Mouse (Mus musculus) adrenal gland, adult 2 months (tissue): ENCODE data around the gene Fam227a. TPM values are rescaled to one million over a fixed set of nuclear protein-coding genes. Genes with fewer than 3 reads are reported as not detected.

Experiments used
- DNase-seq: peaks from one replicate; pipeline ENCODE4 v3.0.0; 2021
- microRNA-seq, 2 experiments: library from miRNA; unstranded; fragments of <30 nt; microRNA quantifications; one replicate each; pipeline ENCODE4 v1.2.0; 2021
- polyA plus RNA-seq: library from polyadenylated mRNA; depleted of rRNA; stranded (reverse); fragments of >200 nt; gene quantifications from 2 replicates; pipeline ENCODE4 v1.2.3, GENCODE M21; 2012; rRNA removed
- total RNA-seq, 2 experiments: library from RNA; stranded (reverse); gene quantifications; 2 replicates each; pipeline ENCODE4 v1.2.3; 2021

Gene Fam227a
- total and polyA plus RNA-seq, 3 experiments: 0.43 to 1.6 (median 1.3) TPM

GRCm38 (mm10) chr15:79616729-79617128 is 42.0 kb downstream of the Fam227a start:
- DNase-seq: no peak

DNA sequence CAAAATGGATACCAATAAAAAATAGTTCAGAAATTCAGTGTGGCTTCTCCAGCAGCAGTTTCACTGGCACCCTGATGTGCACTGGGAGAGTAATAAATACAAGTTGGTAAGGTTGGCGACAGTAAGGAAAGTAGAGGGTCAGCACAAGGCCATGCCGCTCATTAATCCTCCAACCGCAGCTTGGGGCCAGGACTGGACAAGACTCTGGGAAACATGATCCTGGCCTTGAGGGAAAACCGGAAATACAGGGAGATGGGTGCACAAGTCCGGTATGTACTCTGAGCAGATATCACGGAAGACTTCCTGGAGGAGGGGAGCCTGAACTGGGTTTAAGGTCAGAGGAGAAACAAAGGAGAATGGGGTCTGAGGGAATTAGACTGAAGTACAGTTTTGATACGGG is 43.3 kb downstream of the Fam227a start:
- peak; percentile 13 for DNase-seq

DNA sequence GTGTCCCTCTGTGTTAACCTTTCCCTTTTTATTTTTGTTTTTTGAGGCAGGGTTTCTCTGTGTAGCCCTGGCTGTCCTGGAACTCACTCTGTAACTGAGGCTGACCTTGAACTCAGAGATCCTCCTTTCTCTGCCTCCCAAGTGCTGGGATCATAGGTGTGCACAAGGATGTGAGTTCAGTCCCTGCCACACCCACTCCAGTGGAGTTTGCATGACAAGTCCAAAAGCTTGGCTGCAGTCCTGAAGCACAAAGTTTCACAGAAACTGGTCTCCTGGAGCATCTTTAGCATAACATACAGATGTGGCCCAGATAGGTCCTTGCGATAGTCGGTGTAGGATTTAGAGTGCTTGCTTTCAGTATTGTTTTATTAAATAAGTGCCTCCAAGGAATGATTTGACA is 49.5 kb downstream of the Fam227a start:
- DNase-seq: no peak

GRCm38 (mm10) chr15:79608214-79608613 is 50.5 kb downstream of the Fam227a start:
- no peak for DNase-seq

DNA sequence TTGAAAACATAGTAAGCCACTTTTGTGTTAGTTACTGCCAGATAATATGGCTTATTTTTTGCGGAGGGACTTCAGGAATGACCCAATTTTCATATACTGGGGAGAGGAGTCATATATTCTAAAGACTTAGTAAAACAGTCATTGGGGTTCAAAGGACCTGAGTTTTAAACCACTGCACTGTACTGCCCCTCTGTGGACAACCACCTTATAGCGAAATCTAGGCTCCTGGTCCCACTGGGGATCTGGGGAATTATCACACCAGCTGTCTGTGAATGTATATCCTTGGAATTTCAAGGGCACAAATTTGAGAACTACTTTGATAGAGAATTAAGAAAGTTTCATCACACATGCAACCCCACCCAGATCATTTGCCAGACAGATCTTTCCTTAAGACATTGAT is 51.0 kb downstream of the Fam227a start:
- peak; percentile 30 for DNase-seq

DNA sequence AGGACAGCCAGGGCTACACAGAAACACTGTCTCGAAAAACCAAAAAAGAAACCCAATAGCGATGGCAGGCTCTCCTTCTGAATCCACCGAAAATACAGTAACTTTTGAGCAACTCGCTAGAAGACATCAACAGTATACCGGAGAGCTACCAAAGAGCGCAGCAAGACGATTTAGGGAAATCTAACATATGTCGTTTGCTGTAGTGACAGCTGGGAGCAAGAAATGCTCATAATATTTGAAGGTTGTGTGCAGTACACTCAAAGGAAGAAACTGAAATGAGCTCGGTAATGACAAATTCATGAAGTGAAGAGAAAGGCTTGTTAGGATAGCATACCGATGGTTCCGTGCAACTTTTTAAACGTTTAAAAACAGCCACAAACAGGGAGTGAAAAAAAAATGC is 52.6 kb downstream of the Fam227a start:
- no peak for DNase-seq

DNA sequence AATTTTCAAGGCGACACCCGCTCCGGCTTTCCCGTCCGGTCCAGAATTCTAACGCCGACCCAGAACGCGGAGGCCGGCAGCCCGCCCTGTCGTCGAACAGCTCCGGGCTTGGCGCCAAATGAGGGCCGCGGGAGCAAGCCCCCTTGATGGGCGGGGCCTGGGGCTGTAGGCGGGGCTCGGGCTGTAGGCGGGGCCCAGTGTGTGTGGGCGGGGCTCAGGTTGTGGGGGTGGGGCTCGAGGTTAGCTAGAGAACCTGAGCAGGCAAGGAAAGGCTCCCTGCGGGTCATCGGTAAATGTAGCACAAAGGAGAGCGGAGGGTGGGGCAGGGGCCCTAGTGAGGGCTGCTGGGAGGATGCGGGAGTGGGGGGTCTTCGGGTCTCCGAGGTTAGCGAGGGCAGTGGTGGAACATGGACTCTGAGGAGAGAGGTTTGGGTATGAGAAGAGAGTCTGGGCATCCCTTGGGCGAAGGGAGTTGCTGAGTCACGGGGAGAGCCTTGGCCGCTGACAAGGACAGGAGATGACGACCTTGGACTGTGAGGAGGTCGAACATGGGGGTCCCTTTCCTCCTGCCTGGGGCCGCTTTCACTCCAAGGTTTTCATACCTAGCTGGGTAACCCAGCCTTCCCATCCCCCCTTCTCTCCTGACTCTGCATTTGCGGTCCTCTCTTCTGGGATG is 53.6 kb downstream of the Fam227a start, which contains the start of gene Dmc1:
Gene Dmc1 (minus strand): TSS at position 120 of the 676 bp plus-strand sequence.
- peak; percentile 59 for DNase-seq

GRCm38 (mm10) chr15:79600176-79600575 is 58.6 kb downstream of the Fam227a start:
- DNase-seq: no peak

DNA sequence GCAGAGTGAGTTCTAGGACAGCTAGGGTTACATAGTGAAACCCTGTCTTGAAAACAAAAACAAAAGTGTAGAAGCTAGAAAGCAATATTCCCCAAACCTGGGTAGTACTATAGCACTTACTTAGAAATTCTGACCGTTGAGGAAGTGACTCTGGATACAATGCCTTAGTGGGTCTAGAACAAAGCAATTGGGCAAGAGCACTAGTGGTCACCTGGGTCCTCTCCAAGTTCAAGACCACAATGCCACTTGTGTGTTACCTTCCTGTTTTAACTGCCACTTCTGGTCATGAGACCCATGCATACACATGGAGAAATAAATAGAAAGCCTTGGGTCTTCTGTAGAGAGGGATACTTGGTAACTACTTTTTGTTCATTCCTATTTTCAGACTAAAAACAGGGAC is 60.0 kb downstream of the Fam227a start:
- DNase-seq: no peak

- no peak for DNase-seq
Measured at GRCm38 (mm10) chr15:79581581-79581980, 77.2 kb downstream of the Fam227a start.

DNA sequence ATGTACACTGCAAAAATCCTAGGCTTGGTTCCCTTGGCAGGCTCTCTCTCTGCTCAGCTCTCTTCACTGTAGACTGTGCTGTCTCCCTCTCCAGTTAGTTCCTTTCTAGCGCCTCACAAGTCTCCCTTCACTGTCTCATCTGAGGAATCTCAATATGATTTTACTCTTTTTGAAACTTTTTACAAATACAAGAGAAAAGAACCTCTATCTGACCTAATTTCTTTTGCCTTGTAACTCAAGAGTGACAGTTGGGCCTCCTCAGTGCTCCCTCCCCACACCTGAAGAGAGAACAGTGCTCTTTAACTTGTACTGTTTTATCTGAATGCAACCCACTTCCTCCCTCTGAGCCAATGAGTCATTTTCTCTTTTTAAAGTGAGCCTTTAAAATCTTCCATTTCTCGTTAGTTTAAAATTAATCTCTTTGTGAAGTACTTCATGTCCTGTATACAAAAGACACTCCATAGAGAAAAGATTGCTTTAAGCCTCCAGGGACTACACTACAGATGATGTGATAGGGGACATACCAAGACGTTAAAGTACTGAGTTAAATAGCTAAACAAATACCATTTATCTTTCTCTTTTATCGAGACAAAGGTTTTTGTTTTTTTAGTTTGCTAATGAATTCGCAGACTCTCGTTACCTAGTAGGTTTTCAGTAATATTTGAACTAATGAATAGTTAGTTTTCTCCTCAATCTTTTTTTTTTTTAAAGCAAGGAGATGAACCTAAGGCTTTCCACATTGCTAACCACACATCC is 80.9 kb downstream of the Fam227a start:
- no peak for DNase-seq

DNA sequence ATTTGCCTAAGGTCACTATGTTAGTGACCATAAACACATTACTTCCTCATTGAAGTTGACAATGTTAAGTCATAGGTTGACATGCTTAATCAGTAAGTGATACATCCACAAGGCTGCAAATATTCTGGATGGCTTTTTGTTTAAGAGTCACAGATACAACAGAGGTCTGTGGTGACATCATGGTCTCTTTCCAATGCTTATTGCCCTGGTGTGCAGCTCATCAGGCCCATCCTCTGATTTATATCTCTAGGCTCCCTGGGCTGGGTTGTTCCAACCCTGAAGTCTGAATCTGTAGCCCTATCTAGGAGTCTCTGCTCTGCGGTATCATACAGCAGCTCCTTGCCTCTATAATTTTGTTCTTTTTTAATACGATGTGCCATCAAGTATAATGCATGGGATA is 81.8 kb downstream of the Fam227a start:
- no peak for DNase-seq

DNA sequence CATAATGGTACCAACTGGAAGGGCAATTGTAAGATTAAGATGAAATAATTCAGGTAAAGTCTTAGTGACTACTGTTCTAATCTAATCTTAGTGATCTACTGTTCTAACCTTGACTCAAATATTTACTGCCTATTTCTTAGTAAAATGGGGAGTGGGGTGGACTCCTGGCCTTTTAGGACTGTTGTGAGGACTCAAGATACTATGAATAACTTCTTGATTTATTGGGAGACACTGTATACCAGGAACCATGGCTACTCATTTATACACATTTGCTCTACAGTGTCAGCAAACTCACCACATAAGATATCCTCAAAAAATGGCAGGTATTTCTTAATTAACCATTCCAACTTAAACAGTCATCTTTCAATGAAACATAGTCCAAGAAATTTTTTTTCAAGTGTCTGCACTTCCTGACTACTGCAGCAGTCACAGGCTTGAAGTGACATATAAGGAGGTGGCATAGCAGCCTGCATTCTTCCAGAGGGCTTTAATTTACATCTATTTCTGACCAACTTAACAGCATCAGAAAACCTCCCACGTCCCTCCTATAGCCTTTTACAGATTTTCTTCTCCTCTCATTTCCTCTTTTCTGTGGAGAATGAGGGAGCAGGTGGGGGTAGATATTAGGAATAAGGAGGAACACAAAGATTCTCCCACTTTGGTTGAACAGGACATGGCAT is 83.1 kb downstream of the Fam227a start:
- DNase-seq: no peak

GRCm38 (mm10) chr15:79562417-79562816 is 96.3 kb downstream of the Fam227a start:
- DNase-seq: no peak

DNA sequence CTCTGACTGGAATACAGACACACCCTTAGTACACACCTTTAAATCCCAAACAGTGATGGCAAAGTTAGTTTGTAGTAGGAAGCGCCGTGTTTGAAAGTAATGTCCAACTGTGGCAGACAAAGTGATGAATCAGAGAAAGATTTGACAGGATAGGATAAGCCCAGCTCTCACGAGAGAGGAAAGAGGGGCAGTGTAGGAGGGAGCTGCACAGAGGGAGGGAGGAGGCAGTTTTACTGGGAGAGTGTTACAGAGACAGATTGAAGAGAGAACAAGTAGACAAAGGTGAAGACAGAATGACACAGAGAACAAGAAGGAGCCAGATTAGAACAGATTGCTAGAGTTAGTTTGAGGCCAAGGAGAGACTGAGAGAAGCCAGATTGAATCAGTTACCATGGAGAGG is 99.1 kb downstream of the Fam227a start:
- no peak for DNase-seq

Small RNA genes within 50 kb of the gene (microRNA-seq; reads per million reads assigned to microRNA genes)
- gene Gm27903: 0 reads per million in 2 experiments

Other genes with a start within 250 kb of the Fam227a start
- 10 to 100 TPM; 74.6 to 87.7 TPM for gene Csnk1e, start 203.4 kb downstream of the Fam227a start, total RNA-seq
- gene Csnk1e, start 203.4 kb downstream of the Fam227a start, polyA plus RNA-seq: 59.2 and 65.3 TPM in 2 replicates
- gene Kcnj4, start 153.7 kb downstream of the Fam227a start, total RNA-seq: 1 to 10 TPM in 1 of 2 experiments, under 1 TPM in 1; 0.20 to 6.3 TPM
- gene Kcnj4, start 153.7 kb downstream of the Fam227a start, polyA plus RNA-seq: 0.36 and 3.8 TPM in 2 replicates
- 1 to 10 TPM; 1.9 to 4.1 TPM for gene Kdelr3, start 142.5 kb downstream of the Fam227a start, total RNA-seq
- gene Kdelr3, start 142.5 kb downstream of the Fam227a start, polyA plus RNA-seq: 2.9 and 3.1 TPM in 2 replicates
- gene Ddx17, start 112.2 kb downstream of the Fam227a start, total RNA-seq: 100 to 1,000 TPM; 230 to 248 TPM
- gene Ddx17, start 112.2 kb downstream of the Fam227a start, polyA plus RNA-seq: 245 and 257 TPM in 2 replicates
- gene Dmc1, start 53.8 kb downstream of the Fam227a start, total RNA-seq: 1 to 10 TPM in 1 of 2 experiments, under 1 TPM in 1; 0.86 to 2.0 TPM
- 0.08 and 0.25 TPM in 2 replicates for gene Dmc1, start 53.8 kb downstream of the Fam227a start, polyA plus RNA-seq
- gene Cby1, start 243 bp upstream of the Fam227a start, total RNA-seq: 10 to 100 TPM; 14.0 to 26.9 TPM
- gene Cby1, start 243 bp upstream of the Fam227a start, polyA plus RNA-seq: 6.9 and 13.2 TPM in 2 replicates
- 100 to 1,000 TPM in 1 of 2 experiments, 10 to 100 TPM in 1; 93.3 to 114 TPM for gene Tomm22, start 11.9 kb upstream of the Fam227a start, total RNA-seq
- 11.0 and 13.7 TPM in 2 replicates for gene Tomm22, start 11.9 kb upstream of the Fam227a start, polyA plus RNA-seq
- 10 to 100 TPM; 29.1 to 30.1 TPM for gene Josd1, start 29.0 kb upstream of the Fam227a start, total RNA-seq
- 33.8 and 38.2 TPM in 2 replicates for gene Josd1, start 29.0 kb upstream of the Fam227a start, polyA plus RNA-seq
- 10 to 100 TPM; 29.2 to 32.5 TPM for gene Gtpbp1, start 31.9 kb upstream of the Fam227a start, total RNA-seq
- 26.4 and 29.8 TPM in 2 replicates for gene Gtpbp1, start 31.9 kb upstream of the Fam227a start, polyA plus RNA-seq
- gene Sun2, start 83.6 kb upstream of the Fam227a start, total RNA-seq: 10 to 100 TPM; 46.9 to 77.9 TPM
- gene Sun2, start 83.6 kb upstream of the Fam227a start, polyA plus RNA-seq: 86.8 and 92.5 TPM in 2 replicates
- gene Dnal4, start 118.9 kb upstream of the Fam227a start, total RNA-seq: 10 to 100 TPM; 13.9 to 24.8 TPM
- 39.9 and 43.0 TPM in 2 replicates for gene Dnal4, start 118.9 kb upstream of the Fam227a start, polyA plus RNA-seq
- 1 to 10 TPM; 4.4 to 7.9 TPM for gene Nptxr, start 145.8 kb upstream of the Fam227a start, total RNA-seq
- 5.5 and 6.3 TPM in 2 replicates for gene Nptxr, start 145.8 kb upstream of the Fam227a start, polyA plus RNA-seq
- gene Npcd, start 175.3 kb upstream of the Fam227a start, total RNA-seq: 1 to 10 TPM; 1.2 to 2.0 TPM
- 13.4 and 14.6 TPM in 2 replicates for gene Npcd, start 175.3 kb upstream of the Fam227a start, polyA plus RNA-seq
- gene Cbx6, start 175.7 kb upstream of the Fam227a start, total RNA-seq: 10 to 100 TPM; 46.2 to 67.3 TPM
- 105 and 106 TPM in 2 replicates for gene Cbx6, start 175.7 kb upstream of the Fam227a start, polyA plus RNA-seq
- gene Apobec3, start 232.7 kb upstream of the Fam227a start, total RNA-seq: 10 to 100 TPM; 13.1 to 16.5 TPM
- gene Apobec3, start 232.7 kb upstream of the Fam227a start, polyA plus RNA-seq: 5.2 and 6.7 TPM in 2 replicates